Mouse (Mus musculus): Measurements from ENCODE around the gene Elovl1. TPM values are rescaled to one million over a fixed set of nuclear protein-coding genes. Genes with fewer than 3 reads are reported as not detected.
A peak's percentile ranks its signal among the peaks of the same experiment; 100 is the strongest.

The Elovl1 gene
- polyA plus RNA-seq, 1 experiment: 99.5 TPM

DNA sequence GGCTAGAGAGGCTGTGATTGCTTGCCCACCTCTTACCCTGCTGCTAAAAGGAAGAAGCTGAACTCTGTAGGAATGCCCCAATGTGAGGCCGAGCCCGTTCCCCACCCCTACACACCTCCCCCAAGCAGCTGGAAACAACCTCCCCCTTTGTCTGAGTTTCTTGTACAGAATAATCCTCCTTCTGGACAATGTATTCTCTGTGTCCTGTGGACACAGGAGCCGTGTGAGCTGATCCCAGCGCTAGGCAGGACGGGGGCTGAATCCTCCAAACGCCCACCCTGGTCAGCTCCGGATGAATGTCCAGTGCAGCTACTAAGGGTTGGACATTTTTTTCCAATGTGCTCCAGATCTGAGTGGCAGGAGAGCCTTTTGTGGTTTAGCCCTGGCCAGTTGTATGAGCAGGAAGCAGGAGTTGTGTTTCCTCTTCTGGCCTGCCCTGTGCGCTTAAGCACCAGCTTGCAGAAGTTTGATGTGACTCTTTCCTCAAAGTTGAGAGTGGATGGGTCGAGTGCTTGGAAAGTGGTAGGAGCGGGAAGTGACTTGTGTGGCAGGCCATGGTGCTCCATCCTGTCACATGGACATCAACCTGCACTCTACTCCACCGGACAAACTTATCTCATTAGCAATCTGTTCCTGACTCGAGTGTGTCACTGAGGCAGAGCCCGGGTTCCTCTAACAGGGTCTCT is 10.6 kb upstream of the Elovl1 start:
- TF ChIP-seq POLR2A (IDR thresholded peaks at IDR 0.05; ENCODE audit: borderline replicate concordance, control insufficient read depth, low read depth, low read length) (no peak), CTCF (IDR thresholded peaks at IDR 0.05; ENCODE audit: control insufficient read depth, insufficient read depth, low read length) (no peak)
- no peak overlapping the region for H3K4me3 ChIP-seq (replicated peaks; ENCODE audit: control insufficient read depth, low read depth, low read length)
- 72% methylated on average over 13 of the region's 13 CpGs for WGBS
- no peaks in the 10 kb centered on the region; the same call in 1 of the 2 replicates for H3K4me1 ChIP-seq (ENCODE audit: control insufficient read depth, insufficient read depth, low read length)
- no peak overlapping the region for H3K27ac ChIP-seq (ENCODE audit: control insufficient read depth, insufficient read depth, low read depth, low read length, poor library complexity)

DNA sequence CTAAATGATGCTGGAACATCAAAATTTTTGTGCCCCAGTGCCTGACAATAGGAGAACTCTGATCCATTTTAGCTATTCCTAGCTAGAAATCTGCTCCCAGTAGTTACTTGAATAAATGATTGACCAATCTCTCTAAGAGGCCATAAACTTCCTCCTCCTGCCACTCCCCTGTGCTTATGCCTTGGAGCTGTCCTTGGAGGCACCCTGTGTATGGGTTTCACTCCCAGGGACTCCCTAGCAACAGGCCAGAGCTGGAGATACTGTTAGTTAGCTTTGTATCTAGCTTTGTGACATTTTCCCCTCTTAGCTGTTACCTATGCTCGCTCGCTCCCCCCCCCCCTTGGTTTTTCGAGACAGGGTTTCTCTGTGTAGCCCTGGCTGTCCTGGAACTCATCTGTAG is 6.5 kb upstream of the Elovl1 start:
- 97% methylated on average over 3 of the region's 3 CpGs for WGBS
- TF ChIP-seq CTCF (IDR thresholded peaks at IDR 0.05; ENCODE audit: control insufficient read depth, insufficient read depth, low read length) (no peak), POLR2A (IDR thresholded peaks at IDR 0.05; ENCODE audit: borderline replicate concordance, control insufficient read depth, low read depth, low read length) (no peak)
- Histone ChIP-seq H3K4me3 (replicated peaks; ENCODE audit: control insufficient read depth, low read depth, low read length) (no peak overlapping the region), H3K4me1 (ENCODE audit: control insufficient read depth, insufficient read depth, low read length) (peaks cover 5% of the 10 kb centered on the region; the same call in 1 of the 2 replicates), H3K27ac (ENCODE audit: control insufficient read depth, insufficient read depth, low read depth, low read length, poor library complexity) (no peak overlapping the region)

DNA sequence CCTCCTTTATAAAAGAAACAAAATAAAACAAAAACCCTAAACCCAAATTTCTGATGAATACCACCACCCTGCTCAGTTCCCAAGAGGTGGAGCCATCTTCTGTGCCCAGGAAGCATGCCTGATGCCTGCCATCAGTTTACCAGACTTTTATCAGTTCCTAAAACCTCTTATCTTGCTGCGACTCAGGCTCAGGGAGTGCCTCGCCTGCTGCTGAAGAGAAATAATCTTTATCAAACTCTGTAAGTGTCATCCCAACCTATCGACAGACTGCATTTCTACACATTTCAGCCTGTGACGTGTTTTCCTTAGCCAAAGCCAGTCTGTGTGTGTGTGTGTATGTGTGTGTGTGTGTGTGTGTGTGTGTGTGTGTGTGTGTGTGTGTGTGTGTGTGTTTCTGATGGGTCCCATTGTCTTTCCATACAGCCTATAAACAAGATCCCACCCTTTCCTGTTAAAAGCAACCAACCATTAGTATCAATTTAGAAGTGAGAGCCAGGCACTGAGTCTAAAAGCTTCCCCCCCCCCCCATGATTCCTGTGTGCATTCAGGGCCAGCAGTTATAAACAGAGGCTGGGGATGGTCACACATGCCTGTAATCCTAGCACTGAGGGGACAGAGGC is 3.2 kb upstream of the Elovl1 start:
- H3K27ac ChIP-seq (ENCODE audit: control insufficient read depth, insufficient read depth, low read depth, low read length, poor library complexity): peak overlapping the region; percentile 55
- TF ChIP-seq POLR2A (IDR thresholded peaks at IDR 0.05; ENCODE audit: borderline replicate concordance, control insufficient read depth, low read depth, low read length) (no peak), CTCF (IDR thresholded peaks at IDR 0.05; ENCODE audit: control insufficient read depth, insufficient read depth, low read length) (no peak)
- 64% methylated on average over 4 of the region's 4 CpGs for WGBS
- H3K4me1 ChIP-seq (ENCODE audit: control insufficient read depth, insufficient read depth, low read length): peaks cover 8% of the 10 kb centered on the region
- H3K4me3 ChIP-seq (replicated peaks; ENCODE audit: control insufficient read depth, low read depth, low read length): no peak overlapping the region

DNA sequence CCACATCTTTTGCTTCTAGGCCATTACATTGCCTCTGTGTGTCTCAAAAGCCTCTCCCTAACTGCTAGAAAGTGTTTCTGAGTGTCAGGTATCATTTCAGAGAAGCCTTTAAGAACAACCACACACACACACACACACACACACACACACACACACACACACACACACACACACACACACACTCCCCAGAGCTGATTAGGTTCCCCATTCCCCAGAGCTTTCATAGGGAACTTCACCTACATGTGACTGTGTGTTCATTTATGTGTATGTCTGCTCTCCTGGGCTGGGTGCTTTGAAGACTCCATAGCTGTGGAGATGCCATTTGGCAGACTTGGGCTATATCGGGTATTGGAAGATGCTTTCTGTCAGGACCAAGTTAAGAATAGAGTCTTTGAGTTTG is 2.5 kb upstream of the Elovl1 start:
- WGBS: 90% methylated on average over 1 of the region's 1 CpGs
- Histone ChIP-seq H3K27ac (ENCODE audit: control insufficient read depth, insufficient read depth, low read depth, low read length, poor library complexity) (peak overlapping the region; percentile 55), H3K4me3 (replicated peaks; ENCODE audit: control insufficient read depth, low read depth, low read length) (no peak overlapping the region), H3K4me1 (ENCODE audit: control insufficient read depth, insufficient read depth, low read length) (peaks cover 10% of the 10 kb centered on the region)
- TF ChIP-seq CTCF (IDR thresholded peaks at IDR 0.05; ENCODE audit: control insufficient read depth, insufficient read depth, low read length) (no peak), POLR2A (IDR thresholded peaks at IDR 0.05; ENCODE audit: borderline replicate concordance, control insufficient read depth, low read depth, low read length) (no peak)

DNA sequence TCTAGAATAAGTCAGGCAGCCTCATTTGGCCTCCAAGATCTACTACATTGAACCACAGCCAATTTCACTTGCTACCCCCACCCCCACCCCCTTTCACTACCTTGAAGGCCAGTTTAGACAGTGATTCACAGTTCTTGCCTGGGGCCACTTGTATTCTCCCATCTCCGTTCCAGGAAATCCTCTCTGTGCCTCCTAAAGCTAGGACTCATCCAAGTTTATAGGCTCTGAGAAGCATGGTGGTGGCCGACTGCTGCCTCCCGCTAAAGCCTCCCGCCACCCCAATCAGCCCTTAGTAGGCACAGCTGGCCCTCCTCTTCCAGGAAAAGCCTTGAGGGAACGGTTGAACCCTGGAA is 502 bp upstream of the Elovl1 start:
- H3K27ac ChIP-seq (ENCODE audit: control insufficient read depth, insufficient read depth, low read depth, low read length, poor library complexity): peak overlapping the region; percentile 69
- WGBS: 8% methylated on average over 5 of the region's 5 CpGs
- H3K4me1 ChIP-seq (ENCODE audit: control insufficient read depth, insufficient read depth, low read length): peaks cover 10% of the 10 kb centered on the region
- H3K4me3 ChIP-seq (replicated peaks; ENCODE audit: control insufficient read depth, low read depth, low read length): peak overlapping the region; percentile 73
- no peak for TF ChIP-seq POLR2A (IDR thresholded peaks at IDR 0.05; ENCODE audit: borderline replicate concordance, control insufficient read depth, low read depth, low read length)
- no peak for TF ChIP-seq CTCF (IDR thresholded peaks at IDR 0.05; ENCODE audit: control insufficient read depth, insufficient read depth, low read length)

DNA sequence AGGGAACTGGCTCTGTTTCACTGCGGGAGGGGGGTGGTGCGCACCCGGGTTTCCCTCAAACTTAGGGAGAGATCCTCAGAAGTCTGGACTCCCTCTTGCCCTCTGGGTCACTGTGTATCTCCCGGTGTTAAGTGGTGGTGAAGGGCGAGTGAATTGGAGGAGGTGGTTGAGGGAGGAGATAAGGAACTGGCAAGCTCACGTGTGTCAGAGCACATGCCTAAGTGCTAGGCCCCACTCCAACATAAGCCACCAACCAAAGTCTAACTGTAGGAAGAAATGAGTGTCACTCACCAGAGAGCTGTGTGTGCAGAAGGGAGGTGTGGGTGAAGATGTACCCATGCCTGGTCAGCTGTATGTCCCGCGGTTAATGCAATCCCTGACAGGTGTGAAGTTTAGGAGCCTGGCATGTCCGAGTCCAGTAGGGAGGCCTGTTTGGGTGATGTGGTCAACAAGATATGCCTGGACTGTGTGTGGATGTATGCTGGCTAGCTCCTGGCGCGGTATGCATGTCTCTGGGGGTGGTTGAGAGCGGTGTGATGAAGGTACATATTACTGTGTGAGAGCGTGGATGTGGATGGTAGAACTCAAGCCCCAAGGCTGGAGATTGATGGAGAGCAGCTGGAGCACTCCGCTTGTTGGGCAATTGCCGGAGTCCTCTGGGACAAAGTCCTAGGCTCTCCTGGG is 780 bp downstream of the Elovl1 start:
- H3K4me3 ChIP-seq (replicated peaks; ENCODE audit: control insufficient read depth, low read depth, low read length): peak overlapping the region; percentile 84
- peak overlapping the region; percentile 92 for H3K27ac ChIP-seq (ENCODE audit: control insufficient read depth, insufficient read depth, low read depth, low read length, poor library complexity)
- WGBS: 31% methylated on average over 15 of the region's 15 CpGs
- peaks cover 10% of the 10 kb centered on the region for H3K4me1 ChIP-seq (ENCODE audit: control insufficient read depth, insufficient read depth, low read length)
- TF ChIP-seq CTCF (IDR thresholded peaks at IDR 0.05; ENCODE audit: control insufficient read depth, insufficient read depth, low read length) (no peak), POLR2A (IDR thresholded peaks at IDR 0.05; ENCODE audit: borderline replicate concordance, control insufficient read depth, low read depth, low read length) (no peak)

DNA sequence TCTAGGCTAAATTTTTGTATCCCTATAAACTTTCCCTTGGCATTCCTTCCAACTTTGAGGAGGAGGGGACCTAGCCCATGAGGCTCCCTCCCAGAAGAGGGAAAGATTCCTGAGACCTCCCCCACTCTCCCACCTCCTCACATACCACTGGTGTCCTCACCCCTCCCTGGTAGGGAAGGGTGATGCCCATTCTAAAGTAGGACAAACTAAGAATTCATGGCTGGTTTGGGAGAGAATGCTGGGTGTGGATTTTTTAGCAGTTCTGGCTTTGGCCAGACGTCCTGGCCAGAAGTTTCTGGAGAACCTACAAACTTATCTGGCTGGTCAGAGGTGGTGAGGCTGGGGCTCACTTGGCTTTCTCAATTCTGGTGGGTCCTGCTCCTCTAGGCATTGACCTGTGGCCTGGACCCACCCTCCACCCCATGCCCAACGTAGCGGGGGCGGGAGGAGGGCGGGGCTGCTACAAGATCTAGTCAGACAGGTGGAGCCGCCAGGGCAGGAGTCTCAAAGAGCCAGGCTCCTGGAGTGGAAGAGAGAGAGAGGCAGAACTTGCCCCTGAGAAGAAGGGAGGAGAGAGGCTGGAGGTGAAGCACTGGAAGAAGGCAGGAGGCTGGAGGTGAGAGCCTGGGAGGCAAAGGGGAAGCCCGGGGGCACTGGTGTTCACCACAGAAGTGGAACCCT is 1.5 kb downstream of the Elovl1 start:
- Histone ChIP-seq H3K4me3 (replicated peaks; ENCODE audit: control insufficient read depth, low read depth, low read length) (peak overlapping the region; percentile 23), H3K27ac (ENCODE audit: control insufficient read depth, insufficient read depth, low read depth, low read length, poor library complexity) (no peak overlapping the region), H3K4me1 (ENCODE audit: control insufficient read depth, insufficient read depth, low read length) (peaks cover 8% of the 10 kb centered on the region)
- WGBS: 47% methylated on average over 7 of the region's 7 CpGs
- TF ChIP-seq CTCF (IDR thresholded peaks at IDR 0.05; ENCODE audit: control insufficient read depth, insufficient read depth, low read length) (no peak), POLR2A (IDR thresholded peaks at IDR 0.05; ENCODE audit: borderline replicate concordance, control insufficient read depth, low read depth, low read length) (0 out of 2 replicates have a peak, but pooled peaks have one; percentile 12)

DNA sequence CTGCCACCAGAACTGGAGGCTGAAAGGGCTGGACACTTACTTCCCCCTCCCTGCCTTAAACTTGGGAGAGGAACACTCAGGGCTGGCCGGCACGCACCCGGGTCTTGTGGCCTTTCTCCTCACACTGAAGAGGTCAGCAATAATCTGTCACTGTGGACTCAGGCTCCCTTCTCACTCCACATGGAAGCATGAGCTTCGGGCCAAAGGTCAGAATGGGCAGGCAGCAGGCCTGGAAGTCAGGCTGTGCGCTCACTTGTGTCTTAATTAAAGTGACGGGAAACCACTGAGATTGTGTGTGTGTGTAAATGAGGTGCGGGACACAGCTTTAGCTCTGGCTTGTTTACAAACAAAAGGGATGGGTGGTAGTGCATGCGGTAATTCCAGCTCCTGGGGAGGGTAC is 4.4 kb downstream of the Elovl1 start:
- TF ChIP-seq POLR2A (IDR thresholded peaks at IDR 0.05; ENCODE audit: borderline replicate concordance, control insufficient read depth, low read depth, low read length) (no peak), CTCF (IDR thresholded peaks at IDR 0.05; ENCODE audit: control insufficient read depth, insufficient read depth, low read length) (no peak)
- Histone ChIP-seq H3K4me1 (ENCODE audit: control insufficient read depth, insufficient read depth, low read length) (peaks cover 8% of the 10 kb centered on the region), H3K4me3 (replicated peaks; ENCODE audit: control insufficient read depth, low read depth, low read length) (no peak overlapping the region), H3K27ac (ENCODE audit: control insufficient read depth, insufficient read depth, low read depth, low read length, poor library complexity) (no peak overlapping the region)
- 90% methylated on average over 8 of the region's 8 CpGs for WGBS
